Mouse (Mus musculus): Measurements from ENCODE around the gene Ank2. TPM values are rescaled to one million over a fixed set of nuclear protein-coding genes. Genes with fewer than 3 reads are reported as not detected.

Gene Ank2
- polyA plus RNA-seq, 1 experiment, result 52.1 TPM

- Histone ChIP-seq H3K27me3 (ENCODE audit: control insufficient read depth, insufficient read depth, low read length) (no peaks in the 10 kb centered on the region), H3K36me3 (ENCODE audit: control insufficient read depth, insufficient read depth, low read length) (no peaks in the 10 kb centered on the region), H3K4me3 (ENCODE audit: control insufficient read depth, low read depth, low read length) (no peak overlapping the region), H3K4me1 (ENCODE audit: control insufficient read depth, insufficient read depth, low read length) (no peaks in the 10 kb centered on the region), H3K27ac (ENCODE audit: control insufficient read depth, insufficient read depth, low read depth, low read length) (no peak overlapping the region)
- TF ChIP-seq CTCF (IDR thresholded peaks at IDR 0.05; ENCODE audit: control insufficient read depth, insufficient read depth, insufficient replicate concordance, low read depth, low read length) (no peak), POLR2A (IDR thresholded peaks at IDR 0.05; ENCODE audit: control insufficient read depth, low read depth, low read length) (no peak)
Observed at GRCm38 (mm10) chr3:127453738-127454137, 45.4 kb downstream of the Ank2 start.

GRCm38 (mm10) chr3:127453254-127453653 is 45.9 kb downstream of the Ank2 start:
- Histone ChIP-seq H3K4me1 (ENCODE audit: control insufficient read depth, insufficient read depth, low read length) (no peaks in the 10 kb centered on the region), H3K27ac (ENCODE audit: control insufficient read depth, insufficient read depth, low read depth, low read length) (no peak overlapping the region)
- no peak for TF ChIP-seq POLR2A (IDR thresholded peaks at IDR 0.05; ENCODE audit: control insufficient read depth, low read depth, low read length)
- TF ChIP-seq CTCF (IDR thresholded peaks at IDR 0.05; ENCODE audit: control insufficient read depth, insufficient read depth, insufficient replicate concordance, low read depth, low read length), result no peak

GRCm38 (mm10) chr3:127452233-127452632 is 46.9 kb downstream of the Ank2 start:
- Histone ChIP-seq H3K4me1 (ENCODE audit: control insufficient read depth, insufficient read depth, low read length) (no peaks in the 10 kb centered on the region), H3K4me3 (ENCODE audit: control insufficient read depth, low read depth, low read length) (no peak overlapping the region), H3K27ac (ENCODE audit: control insufficient read depth, insufficient read depth, low read depth, low read length) (no peak overlapping the region), H3K27me3 (ENCODE audit: control insufficient read depth, insufficient read depth, low read length) (no peaks in the 10 kb centered on the region), H3K36me3 (ENCODE audit: control insufficient read depth, insufficient read depth, low read length) (no peaks in the 10 kb centered on the region)
- TF ChIP-seq CTCF (IDR thresholded peaks at IDR 0.05; ENCODE audit: control insufficient read depth, insufficient read depth, insufficient replicate concordance, low read depth, low read length) (no peak), POLR2A (IDR thresholded peaks at IDR 0.05; ENCODE audit: control insufficient read depth, low read depth, low read length) (no peak)

More at GRCm38 (mm10) chr3:127453254-127453653, 45.9 kb downstream of the Ank2 start:
- Histone ChIP-seq H3K27me3 (ENCODE audit: control insufficient read depth, insufficient read depth, low read length) (no peaks in the 10 kb centered on the region), H3K36me3 (ENCODE audit: control insufficient read depth, insufficient read depth, low read length) (no peaks in the 10 kb centered on the region), H3K4me3 (ENCODE audit: control insufficient read depth, low read depth, low read length) (no peak overlapping the region)

- H3K36me3 ChIP-seq (ENCODE audit: control insufficient read depth, insufficient read depth, low read length), result no peaks in the 10 kb centered on the region
- no peaks in the 10 kb centered on the region for H3K4me1 ChIP-seq (ENCODE audit: control insufficient read depth, insufficient read depth, low read length)
- TF ChIP-seq POLR2A (IDR thresholded peaks at IDR 0.05; ENCODE audit: control insufficient read depth, low read depth, low read length) (no peak), CTCF (IDR thresholded peaks at IDR 0.05; ENCODE audit: control insufficient read depth, insufficient read depth, insufficient replicate concordance, low read depth, low read length) (no peak)
- no peak overlapping the region for H3K4me3 ChIP-seq (ENCODE audit: control insufficient read depth, low read depth, low read length)
- H3K27me3 ChIP-seq (ENCODE audit: control insufficient read depth, insufficient read depth, low read length), result no peaks in the 10 kb centered on the region
- no peak overlapping the region for H3K27ac ChIP-seq (ENCODE audit: control insufficient read depth, insufficient read depth, low read depth, low read length)
Observed at GRCm38 (mm10) chr3:127451741-127452140, 47.4 kb downstream of the Ank2 start.

GRCm38 (mm10) chr3:127451070-127451469 is 48.1 kb downstream of the Ank2 start:
- H3K36me3 ChIP-seq (ENCODE audit: control insufficient read depth, insufficient read depth, low read length), result no peaks in the 10 kb centered on the region
- H3K4me1 ChIP-seq (ENCODE audit: control insufficient read depth, insufficient read depth, low read length), result no peaks in the 10 kb centered on the region
- TF ChIP-seq POLR2A (IDR thresholded peaks at IDR 0.05; ENCODE audit: control insufficient read depth, low read depth, low read length), result no peak
- TF ChIP-seq CTCF (IDR thresholded peaks at IDR 0.05; ENCODE audit: control insufficient read depth, insufficient read depth, insufficient replicate concordance, low read depth, low read length), result peak; percentile 81; the same call in 1 of the 2 replicates
- no peaks in the 10 kb centered on the region for H3K27me3 ChIP-seq (ENCODE audit: control insufficient read depth, insufficient read depth, low read length)
- no peak overlapping the region for H3K27ac ChIP-seq (ENCODE audit: control insufficient read depth, insufficient read depth, low read depth, low read length)
- no peak overlapping the region for H3K4me3 ChIP-seq (ENCODE audit: control insufficient read depth, low read depth, low read length)

- no peaks in the 10 kb centered on the region for H3K4me1 ChIP-seq (ENCODE audit: control insufficient read depth, insufficient read depth, low read length)
- H3K4me3 ChIP-seq (ENCODE audit: control insufficient read depth, low read depth, low read length), result no peak overlapping the region
- H3K27ac ChIP-seq (ENCODE audit: control insufficient read depth, insufficient read depth, low read depth, low read length), result no peak overlapping the region
- H3K36me3 ChIP-seq (ENCODE audit: control insufficient read depth, insufficient read depth, low read length), result no peaks in the 10 kb centered on the region
- no peaks in the 10 kb centered on the region for H3K27me3 ChIP-seq (ENCODE audit: control insufficient read depth, insufficient read depth, low read length)
- TF ChIP-seq POLR2A (IDR thresholded peaks at IDR 0.05; ENCODE audit: control insufficient read depth, low read depth, low read length) (no peak), CTCF (IDR thresholded peaks at IDR 0.05; ENCODE audit: control insufficient read depth, insufficient read depth, insufficient replicate concordance, low read depth, low read length) (peak; percentile 51; the same call in 1 of the 2 replicates)
Observed at GRCm38 (mm10) chr3:127446173-127446572, 53.0 kb downstream of the Ank2 start.

GRCm38 (mm10) chr3:127433291-127433690 is 65.9 kb downstream of the Ank2 start:
- no peak overlapping the region for H3K27ac ChIP-seq (ENCODE audit: control insufficient read depth, insufficient read depth, low read depth, low read length)
- TF ChIP-seq POLR2A (IDR thresholded peaks at IDR 0.05; ENCODE audit: control insufficient read depth, low read depth, low read length) (no peak), CTCF (IDR thresholded peaks at IDR 0.05; ENCODE audit: control insufficient read depth, insufficient read depth, insufficient replicate concordance, low read depth, low read length) (no peak)
- H3K36me3 ChIP-seq (ENCODE audit: control insufficient read depth, insufficient read depth, low read length), result no peaks in the 10 kb centered on the region
- H3K4me3 ChIP-seq (ENCODE audit: control insufficient read depth, low read depth, low read length), result no peak overlapping the region
- no peaks in the 10 kb centered on the region for H3K4me1 ChIP-seq (ENCODE audit: control insufficient read depth, insufficient read depth, low read length)
- no peaks in the 10 kb centered on the region for H3K27me3 ChIP-seq (ENCODE audit: control insufficient read depth, insufficient read depth, low read length)

GRCm38 (mm10) chr3:127429866-127430265 is 69.3 kb downstream of the Ank2 start:
- Histone ChIP-seq H3K27me3 (ENCODE audit: control insufficient read depth, insufficient read depth, low read length) (no peaks in the 10 kb centered on the region), H3K4me3 (ENCODE audit: control insufficient read depth, low read depth, low read length) (no peak overlapping the region), H3K36me3 (ENCODE audit: control insufficient read depth, insufficient read depth, low read length) (no peaks in the 10 kb centered on the region), H3K27ac (ENCODE audit: control insufficient read depth, insufficient read depth, low read depth, low read length) (no peak overlapping the region), H3K4me1 (ENCODE audit: control insufficient read depth, insufficient read depth, low read length) (no peaks in the 10 kb centered on the region)
- TF ChIP-seq POLR2A (IDR thresholded peaks at IDR 0.05; ENCODE audit: control insufficient read depth, low read depth, low read length), result no peak
